Mouse (Mus musculus) liver, embryonic 13.5 days (tissue): ENCODE data around the gene Cysrt1. TPM values are rescaled to one million over a fixed set of nuclear protein-coding genes. Genes with fewer than 3 reads are reported as not detected.

Experiments used
- ATAC-seq: fragments of 200-750 bp; cut with Nextera tagmentation; 2 replicates; pipeline ENCODE4 v1.8.0; 2017; ENCODE audit warnings: low read depth, mild to moderate bottlenecking, moderate number of reproducible peaks, moderate library complexity
- DNase-seq: peaks from one replicate; pipeline ENCODE4 v3.0.0; 2022
- H3K27ac ChIP-seq: fragments of 300-500 bp; sonication (generic); 2 replicates; pipeline ENCODE4 v1.5.1; 2015; ENCODE audit warnings: moderate library complexity, mild to moderate bottlenecking, inconsistent platforms
- H3K27me3 ChIP-seq: fragments of 300-500 bp; sonication (generic); 2 replicates; pipeline ENCODE4 v1.6.1; 2015; ENCODE audit warnings: mild to moderate bottlenecking, inconsistent platforms
- H3K36me3 ChIP-seq: fragments of 300-500 bp; sonication (generic); 2 replicates; pipeline ENCODE4 v1.6.1; 2015; ENCODE audit warnings: mild to moderate bottlenecking, inconsistent platforms
- H3K4me1 ChIP-seq: fragments of 300-500 bp; sonication (generic); replicated peaks from 2 replicates; pipeline ENCODE4 v1.6.1; 2015; ENCODE audit warnings: inconsistent platforms
- H3K4me2 ChIP-seq: fragments of 300-500 bp; sonication (generic); 2 replicates; pipeline ENCODE4 v1.6.1; 2015; ENCODE audit warnings: inconsistent platforms, mild to moderate bottlenecking, moderate library complexity
- H3K4me3 ChIP-seq: fragments of 300-500 bp; sonication (generic); replicated peaks from 2 replicates; pipeline ENCODE4 v1.5.1; 2015; ENCODE audit warnings: mild to moderate bottlenecking, inconsistent platforms
- H3K9ac ChIP-seq: fragments of 300-500 bp; sonication (generic); 2 replicates; pipeline ENCODE4 v1.6.1; 2015; ENCODE audit warnings: mild to moderate bottlenecking, inconsistent platforms
- H3K9me3 ChIP-seq: fragments of 300-500 bp; sonication (generic); replicated peaks from 2 replicates; pipeline ENCODE4 v1.6.1; 2016; ENCODE audit warnings: inconsistent platforms
- WGBS: fragments of 180-500 bp; shearing (Covaris S2); methylation state at CpG from one replicate; pipeline ENCODE4 v1.1.7; 2015; ENCODE audit not compliant: insufficient replicate concordance; 5-methylcytosine and 5-hydroxymethylcytosine counted together
- polyA plus RNA-seq: library from polyadenylated mRNA; unstranded; fragments of >200 nt; fragmentation: Nextera tagmentation; extraction: Ambion mirVana; gene quantifications from 2 replicates; pipeline ENCODE4 v1.2.1, GENCODE M21; 2015

The Cysrt1 gene
- polyA plus RNA-seq, 1 experiment from 2014 or later, result not detected

- H3K9ac ChIP-seq, result no peak overlapping the region
Measured at GRCm38 (mm10) chr2:25244144-25244543, 1.9 kb upstream of the Cysrt1 start.

GRCm38 (mm10) chr2:25243342-25243741 is 1.1 kb upstream of the Cysrt1 start:
- no peak overlapping the region for H3K4me2 ChIP-seq
- WGBS, result 69% methylated on average over 8 of the region's 8 CpGs
- no peak overlapping the region for H3K9ac ChIP-seq
- ATAC-seq (no peak), DNase-seq (no peak)
- peaks cover 37% of the 10 kb centered on the region for H3K27me3 ChIP-seq
- H3K36me3 ChIP-seq, result peaks cover 27% of the 10 kb centered on the region
- no peaks in the 10 kb centered on the region for H3K9me3 ChIP-seq
- peaks cover 28% of the 10 kb centered on the region for H3K4me1 ChIP-seq
- H3K27ac ChIP-seq, result no peak overlapping the region
- H3K4me3 ChIP-seq, result no peak overlapping the region

More at GRCm38 (mm10) chr2:25244144-25244543, 1.9 kb upstream of the Cysrt1 start:
- DNase-seq, result no peak
- Histone ChIP-seq H3K4me3 (no peak overlapping the region), H3K27me3 (peaks cover 37% of the 10 kb centered on the region), H3K36me3 (peaks cover 35% of the 10 kb centered on the region), H3K27ac (no peak overlapping the region), H3K4me2 (no peak overlapping the region), H3K4me1 (peaks cover 28% of the 10 kb centered on the region), H3K9me3 (no peaks in the 10 kb centered on the region)
- 80% methylated on average over 4 of the region's 4 CpGs for WGBS
- ATAC-seq, result no peak

- DNase-seq, result no peak
- Histone ChIP-seq H3K9me3 (no peaks in the 10 kb centered on the region), H3K27me3 (peaks cover 37% of the 10 kb centered on the region), H3K27ac (no peak overlapping the region), H3K9ac (peak overlapping the region; percentile 65; the same call in 1 of the 2 replicates), H3K4me2 (peak overlapping the region; percentile 84), H3K4me3 (peak overlapping the region; percentile 57), H3K36me3 (peaks cover 8% of the 10 kb centered on the region), H3K4me1 (peaks cover 32% of the 10 kb centered on the region)
- peak; percentile 22 for ATAC-seq
- 12% methylated on average over 6 of the region's 6 CpGs for WGBS
Measured at GRCm38 (mm10) chr2:25241438-25241775, 845 bp downstream of the Cysrt1 start.

GRCm38 (mm10) chr2:25240723-25241437 is 1.4 kb downstream of the Cysrt1 start:
- H3K9me3 ChIP-seq, result no peaks in the 10 kb centered on the region
- peak; percentile 60 for DNase-seq
- peak overlapping the region; percentile 57 for H3K4me3 ChIP-seq
- peaks cover 37% of the 10 kb centered on the region for H3K4me1 ChIP-seq
- peak overlapping the region; percentile 57 for H3K9ac ChIP-seq
- H3K27me3 ChIP-seq, result peaks cover 41% of the 10 kb centered on the region
- peaks cover 3% of the 10 kb centered on the region for H3K36me3 ChIP-seq
- H3K27ac ChIP-seq, result no peak overlapping the region
- 2% methylated on average over 29 of the region's 29 CpGs for WGBS
- peak; percentile 73 for ATAC-seq
- H3K4me2 ChIP-seq, result peak overlapping the region; percentile 84

GRCm38 (mm10) chr2:25240310-25240709 is 1.9 kb downstream of the Cysrt1 start:
- WGBS, result 41% methylated on average over 8 of the region's 8 CpGs
- peak overlapping the region; percentile 57 for H3K9ac ChIP-seq
- H3K4me2 ChIP-seq, result peak overlapping the region; percentile 84
- no peak overlapping the region for H3K27ac ChIP-seq
- no peaks in the 10 kb centered on the region for H3K9me3 ChIP-seq
- peaks cover 43% of the 10 kb centered on the region for H3K27me3 ChIP-seq
- ATAC-seq, result no peak
- DNase-seq, result no peak
- peaks cover 37% of the 10 kb centered on the region for H3K4me1 ChIP-seq
- no peaks in the 10 kb centered on the region for H3K36me3 ChIP-seq
- peak overlapping the region; percentile 57 for H3K4me3 ChIP-seq

- Histone ChIP-seq H3K4me3 (no peak overlapping the region), H3K9me3 (no peaks in the 10 kb centered on the region), H3K4me2 (no peak overlapping the region), H3K27ac (no peak overlapping the region), H3K36me3 (no peaks in the 10 kb centered on the region), H3K4me1 (peaks cover 37% of the 10 kb centered on the region), H3K27me3 (peaks cover 43% of the 10 kb centered on the region), H3K9ac (no peak overlapping the region)
- DNase-seq (no peak), ATAC-seq (no peak)
- WGBS, result 79% methylated on average over 3 of the region's 3 CpGs
Measured at GRCm38 (mm10) chr2:25239766-25240165, 2.5 kb downstream of the Cysrt1 start.

- no peak for DNase-seq
- H3K4me2 ChIP-seq, result no peak overlapping the region
- no peak overlapping the region for H3K4me3 ChIP-seq
- H3K36me3 ChIP-seq, result no peaks in the 10 kb centered on the region
- no peak overlapping the region for H3K9ac ChIP-seq
- no peak overlapping the region for H3K27ac ChIP-seq
- peaks cover 51% of the 10 kb centered on the region for H3K4me1 ChIP-seq
- no peaks in the 10 kb centered on the region for H3K9me3 ChIP-seq
- ATAC-seq, result no peak
- H3K27me3 ChIP-seq, result peaks cover 30% of the 10 kb centered on the region
Measured at GRCm38 (mm10) chr2:25238106-25238505, 4.1 kb downstream of the Cysrt1 start.

- WGBS, result 52% methylated on average over 4 of the region's 4 CpGs
- no peak overlapping the region for H3K9ac ChIP-seq
- H3K27me3 ChIP-seq, result peaks cover 24% of the 10 kb centered on the region
- no peak overlapping the region for H3K27ac ChIP-seq
- no peaks in the 10 kb centered on the region for H3K36me3 ChIP-seq
- no peak overlapping the region for H3K4me3 ChIP-seq
- ATAC-seq, result no peak
- peaks cover 53% of the 10 kb centered on the region for H3K4me1 ChIP-seq
- DNase-seq, result no peak
- no peaks in the 10 kb centered on the region for H3K9me3 ChIP-seq
- no peak overlapping the region for H3K4me2 ChIP-seq
Measured at GRCm38 (mm10) chr2:25237522-25237921, 4.7 kb downstream of the Cysrt1 start.

GRCm38 (mm10) chr2:25236614-25237013 is 5.6 kb downstream of the Cysrt1 start, which contains the start of gene Rnf224:
TSS of gene Rnf224 (minus strand) at chr2:25236787.
- WGBS, result 29% methylated on average over 8 of the region's 8 CpGs
- peaks cover 44% of the 10 kb centered on the region for H3K4me1 ChIP-seq
- H3K4me2 ChIP-seq, result no peak within 1 kb of the TSS
- H3K9ac ChIP-seq, result no peak within 1 kb of the TSS; the same call in 1 of the 2 replicates
- H3K4me3 ChIP-seq, result no peak within 1 kb of the TSS
- H3K36me3 ChIP-seq, result no peaks in the 10 kb centered on the region
- no peak for DNase-seq
- ATAC-seq, result no peak
- H3K27ac ChIP-seq, result no peak within 1 kb of the TSS
- H3K27me3 ChIP-seq, result peaks cover 15% of the 10 kb centered on the region
- no peaks in the 10 kb centered on the region for H3K9me3 ChIP-seq

- H3K27ac ChIP-seq, result no peak overlapping the region
- DNase-seq (no peak), ATAC-seq (no peak)
- no peaks in the 10 kb centered on the region for H3K9me3 ChIP-seq
- no peak overlapping the region for H3K4me2 ChIP-seq
- no peak overlapping the region for H3K4me3 ChIP-seq
- H3K4me1 ChIP-seq, result peaks cover 29% of the 10 kb centered on the region
- peaks cover 6% of the 10 kb centered on the region; the same call in 1 of the 2 replicates for H3K27me3 ChIP-seq
- no peaks in the 10 kb centered on the region for H3K36me3 ChIP-seq
- 49% methylated on average over 5 of the region's 5 CpGs for WGBS
- no peak overlapping the region for H3K9ac ChIP-seq
Measured at GRCm38 (mm10) chr2:25234551-25235220, 7.6 kb downstream of the Cysrt1 start.

GRCm38 (mm10) chr2:25234050-25234449 is 8.2 kb downstream of the Cysrt1 start, which contains the start of gene Slc34a3:
TSS of gene Slc34a3 (minus strand) at chr2:25234364.
- Histone ChIP-seq H3K27me3 (peaks cover 6% of the 10 kb centered on the region; the same call in 1 of the 2 replicates), H3K4me2 (no peak within 1 kb of the TSS), H3K4me1 (peaks cover 30% of the 10 kb centered on the region), H3K27ac (no peak within 1 kb of the TSS), H3K36me3 (no peaks in the 10 kb centered on the region), H3K9ac (no peak within 1 kb of the TSS), H3K4me3 (no peak within 1 kb of the TSS), H3K9me3 (no peaks in the 10 kb centered on the region)
- no peak for ATAC-seq
- DNase-seq, result no peak
- 66% methylated on average over 3 of the region's 3 CpGs for WGBS
